Mouse (Mus musculus) liver, adult 2 months (tissue): ENCODE data around the gene Slain2.

ENCODE experiments used
- CTCF ChIP-seq: fragments of 200-500 bp; IDR thresholded peaks from 2 replicates; pipeline ENCODE4 v1.5.1; 2011; ENCODE audit warnings: low read depth, low read length, control low read depth
- POLR2A ChIP-seq: fragments of 200-500 bp; IDR thresholded peaks from 2 replicates; pipeline ENCODE4 v1.6.1; 2011; ENCODE audit warnings: low read length, control low read depth; ENCODE audit not compliant: insufficient read depth; ENCODE audit errors: extremely low read depth

- TF ChIP-seq CTCF, result no peak
- no peak for TF ChIP-seq POLR2A
These were observed 793 bp downstream of the Slain2 start for GRCm38 (mm10) chr5:72914633-72915561.
